Mouse (Mus musculus) liver, postnatal 0 days (tissue): ENCODE data around the gene Laptm4a.

Experiments used
- CTCF ChIP-seq: sonication (generic); IDR thresholded peaks from 2 replicates; pipeline ENCODE4 v1.5.1; 2016; ENCODE audit warnings: antibody characterized with exemption, low read depth
- EP300 ChIP-seq: IDR thresholded peaks from 2 replicates; pipeline ENCODE4 v1.6.1; 2016; ENCODE audit warnings: antibody characterized with exemption, low read depth, mild to moderate bottlenecking

- no peak for TF ChIP-seq CTCF
- TF ChIP-seq EP300, result no peak
Observed at GRCm38 (mm10) chr12:8885950-8886349, 35.5 kb upstream of the Laptm4a start.
